Comparison of ENCODE assay signal across 25 mouse cellular contexts in the genomic region with DNA sequence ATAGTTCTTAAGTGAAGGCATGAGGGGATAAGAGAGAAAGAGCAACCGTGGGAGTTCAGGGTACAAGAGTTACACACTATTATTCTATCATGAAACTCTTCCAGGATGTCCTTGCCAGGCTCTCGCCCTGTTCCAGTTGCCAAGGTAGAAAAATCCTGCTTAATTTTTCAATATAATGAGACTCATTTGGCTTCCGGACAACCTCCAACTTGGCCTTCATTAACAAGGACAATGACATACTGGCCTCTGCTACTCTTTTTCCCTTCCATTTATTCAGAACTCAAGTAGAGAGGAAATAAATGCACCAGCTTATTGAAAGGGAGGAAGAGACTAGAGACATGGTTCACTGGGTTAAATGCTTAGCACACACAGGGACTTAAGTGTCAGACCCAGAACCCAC.
DNase-seq lines count a peak whose midpoint lies in the region; ATAC-seq and TF ChIP-seq lines count a peak whose summit lies in the region.
"Had no signal": no experiment of that assay in that cellular context is flagged by ENCODE, and none has a peak within 500 bp of the region (broad histone marks: within the 10 kb centered on the region; RNA-seq: fewer than 3 reads in every experiment).

No protein-coding gene starts in this region.

- no peak overlapping the region for H3K4me2 ChIP-seq in hindbrain, embryonic 14.5 days (replicated peaks)
- H3K4me2 ChIP-seq in hindbrain, embryonic 11.5 days (replicated peaks; ENCODE audit: low read depth, low read length), result no peak overlapping the region
- H3K4me2 ChIP-seq: forebrain, embryonic 13.5 days; liver, embryonic 15.5 days; lung, embryonic 15.5 days; neural tube, embryonic 12.5 days had no signal

- peak; percentile 46; the same call in 1 of the 2 replicates for ATAC-seq in hindbrain, embryonic 14.5 days (ENCODE audit: low FRiP score)
- ATAC-seq in hindbrain, embryonic 11.5 days (ENCODE audit: low FRiP score), result no peak
- ATAC-seq: forebrain, embryonic 13.5 days; inflammation-experienced regulatory T-cells, adult 6 months had no signal

- 69% methylated on average over 3 of the region's 3 CpGs for WGBS in hindbrain, embryonic 14.5 days
- 83% methylated on average over 3 of the region's 3 CpGs for WGBS in hindbrain, embryonic 11.5 days

- no peak for TF ChIP-seq CTCF in gastrocnemius, adult 2 months (IDR thresholded peaks at IDR 0.05)

- no peaks in the 10 kb centered on the region for H3K4me1 ChIP-seq in hindbrain, embryonic 14.5 days (replicated peaks; ENCODE audit: control insufficient read depth, insufficient read depth, low read length)
- no peaks in the 10 kb centered on the region for H3K4me1 ChIP-seq in hindbrain, embryonic 11.5 days (replicated peaks; ENCODE audit: control insufficient read depth, insufficient read depth, low read length)
- H3K4me1 ChIP-seq: forebrain, embryonic 13.5 days; limb, embryonic 10.5 days; liver, embryonic 15.5 days; lung, embryonic 15.5 days; megakaryocyte, embryonic 14.5 days; neural tube, embryonic 12.5 days had no signal

- H3K27me3 ChIP-seq in hindbrain, embryonic 14.5 days (ENCODE audit: control insufficient read depth, insufficient read depth, low read length), result no peaks in the 10 kb centered on the region
- no peaks in the 10 kb centered on the region for H3K27me3 ChIP-seq in hindbrain, embryonic 11.5 days (ENCODE audit: control insufficient read depth, insufficient read depth, low read length)
- H3K27me3 ChIP-seq: forebrain, embryonic 13.5 days; liver, embryonic 15.5 days; lung, embryonic 15.5 days; megakaryocyte, embryonic 14.5 days; neural tube, embryonic 12.5 days had no signal

- no peaks in the 10 kb centered on the region for H3K9me3 ChIP-seq in hindbrain, embryonic 14.5 days (ENCODE audit: control insufficient read depth, low read length)
- no peaks in the 10 kb centered on the region for H3K9me3 ChIP-seq in hindbrain, embryonic 11.5 days (ENCODE audit: control insufficient read depth, low read length)
- H3K9me3 ChIP-seq: forebrain, embryonic 13.5 days; limb, embryonic 10.5 days; liver, embryonic 15.5 days; lung, embryonic 15.5 days; megakaryocyte, embryonic 14.5 days; neural tube, embryonic 12.5 days had no signal

- no peak overlapping the region for H3K27ac ChIP-seq in hindbrain, embryonic 14.5 days
- no peak overlapping the region for H3K27ac ChIP-seq in hindbrain, embryonic 11.5 days (ENCODE audit: low read depth, low read length)
- H3K27ac ChIP-seq in gastrocnemius, adult 2 months, result no peak overlapping the region
- H3K27ac ChIP-seq: forebrain, embryonic 13.5 days; left cerebral cortex, adult 2 months; limb, embryonic 10.5 days; liver, embryonic 15.5 days; lung, embryonic 15.5 days; neural tube, embryonic 12.5 days had no signal

- intact Hi-C loops in gastrocnemius, adult 2 months (cut with DNase I), result no loop called here

- no peak overlapping the region for H3K4me3 ChIP-seq in hindbrain, embryonic 14.5 days (replicated peaks; ENCODE audit: low read length)
- H3K4me3 ChIP-seq in hindbrain, embryonic 11.5 days (ENCODE audit: low read depth, low read length), result no peak overlapping the region
- H3K4me3 ChIP-seq in gastrocnemius, adult 2 months, result no peak overlapping the region
- H3K4me3 ChIP-seq: forebrain, embryonic 13.5 days; left cerebral cortex, adult 2 months; limb, embryonic 10.5 days; liver, embryonic 15.5 days; lung, embryonic 15.5 days; megakaryocyte, embryonic 14.5 days; neural tube, embryonic 12.5 days had no signal

- peak; percentile 49 for DNase-seq in adrenal gland, adult 2 months
- DNase-seq in adrenal gland, adult 18-20 months (ENCODE audit: low spot score in 2 of 2), result no peak
- no peak for DNase-seq in hindbrain, embryonic 14.5 days (ENCODE audit: low spot score)
- no peak for DNase-seq in hindbrain, embryonic 11.5 days (ENCODE audit: low spot score)
- DNase-seq in layer of hippocampus, adult 8-10 months (ENCODE audit: low spot score in 2 of 2), result peak; percentile 12 to 24
- no peak for DNase-seq in layer of hippocampus, adult 9-11 months
- DNase-seq in adrenal gland, postnatal 10 days, result peak; percentile 14
- DNase-seq in gastrocnemius, adult 2 months, result no peak
- DNase-seq: cerebellum, adult 18-20 months; cerebellum, postnatal 36 days; embryo, embryonic 11 days; kidney, adult 18-20 months; kidney, postnatal 4 days; liver; lung, postnatal 36 days; midbrain, embryonic 14.5 days; thymus, postnatal 36 days had no signal

- no peak overlapping the region for H3K9ac ChIP-seq in hindbrain, embryonic 14.5 days
- no peak overlapping the region for H3K9ac ChIP-seq in hindbrain, embryonic 11.5 days (ENCODE audit: low read depth, low read length)
- H3K9ac ChIP-seq: forebrain, embryonic 13.5 days; liver, embryonic 15.5 days; lung, embryonic 15.5 days; neural tube, embryonic 12.5 days had no signal

- no peaks in the 10 kb centered on the region for H3K36me3 ChIP-seq in hindbrain, embryonic 14.5 days (replicated peaks; ENCODE audit: control insufficient read depth, insufficient read depth)
- no peaks in the 10 kb centered on the region for H3K36me3 ChIP-seq in hindbrain, embryonic 11.5 days (ENCODE audit: control insufficient read depth, insufficient read depth, low read length)
- H3K36me3 ChIP-seq: limb, embryonic 10.5 days; liver, embryonic 15.5 days; lung, embryonic 15.5 days; neural tube, embryonic 12.5 days had no signal

Comparison
In these comparisons a context has a peak if more than half of its experiments do, and no peak if none do; other contexts are left out.
1. DNase-seq: peak in adrenal gland, adult 2 months (single experiment), layer of hippocampus, adult 8-10 months (2 of 2) and adrenal gland, postnatal 10 days (single experiment); none in adrenal gland, adult 18-20 months (0 of 2), hindbrain, embryonic 14.5 days (single experiment), hindbrain, embryonic 11.5 days (single experiment), layer of hippocampus, adult 9-11 months (single experiment) and gastrocnemius, adult 2 months (single experiment).